Mouse (Mus musculus) stomach, embryonic 14.5 days (tissue): ENCODE results near the gene Armt1. TPM values are rescaled to one million over a fixed set of nuclear protein-coding genes. Genes with fewer than 3 reads are reported as not detected.

Experiments
- ATAC-seq: fragments of 200-750 bp; cut with Nextera tagmentation; 2 replicates; pipeline ENCODE4 v1.8.0; 2017; ENCODE audit warnings: low read depth, moderate TSS enrichment; ENCODE audit not compliant: insufficient number of reproducible peaks, insufficient read depth, low FRiP score
- H3K27ac ChIP-seq: fragments of 300-500 bp; sonication (generic); 2 replicates; pipeline ENCODE4 v1.5.1; 2014; ENCODE audit warnings: mild to moderate bottlenecking, low read length, moderate library complexity, mixed read lengths
- H3K27me3 ChIP-seq: fragments of 300-500 bp; sonication (generic); 2 replicates; pipeline ENCODE4 v1.6.1; 2014; ENCODE audit warnings: low read length, control low read depth, mixed read lengths; ENCODE audit not compliant: control insufficient read depth, insufficient read depth
- H3K36me3 ChIP-seq: fragments of 300-500 bp; sonication (generic); 2 replicates; pipeline ENCODE4 v1.6.1; 2014; ENCODE audit warnings: mild to moderate bottlenecking, control low read depth, low read length, moderate library complexity, mixed read lengths; ENCODE audit not compliant: control insufficient read depth, insufficient read depth
- H3K4me1 ChIP-seq: fragments of 300-500 bp; sonication (generic); 2 replicates; pipeline ENCODE4 v1.6.1; 2014; ENCODE audit warnings: low read length, control low read depth, mixed read lengths; ENCODE audit not compliant: control insufficient read depth, insufficient read depth
- H3K4me2 ChIP-seq: fragments of 300-500 bp; sonication (generic); replicated peaks from 2 replicates; pipeline ENCODE4 v1.6.1; 2014; ENCODE audit warnings: low read depth, low read length, control low read depth
- H3K4me3 ChIP-seq: fragments of 300-500 bp; sonication (generic); 2 replicates; pipeline ENCODE4 v1.5.1; 2014; ENCODE audit warnings: low read depth, low read length, control low read depth
- H3K9ac ChIP-seq: fragments of 300-500 bp; sonication (generic); replicated peaks from 2 replicates; pipeline ENCODE4 v1.6.1; 2014; ENCODE audit warnings: low read depth, mild to moderate bottlenecking, control low read depth, low read length, moderate library complexity, mixed read lengths
- H3K9me3 ChIP-seq: fragments of 300-500 bp; sonication (generic); 2 replicates; pipeline ENCODE4 v1.6.1; 2016; ENCODE audit warnings: low read depth, low read length, control low read depth; ENCODE audit not compliant: control insufficient read depth
- WGBS: fragments of 180-500 bp; shearing (Covaris S2); extraction: QIAGEN DNeasy Blood & Tissue Kit; methylation state at CpG from one replicate; pipeline ENCODE4 v1.1.7; 2014; 5-methylcytosine and 5-hydroxymethylcytosine counted together
- polyA plus RNA-seq: library from polyadenylated mRNA; unstranded; fragments of >200 nt; fragmentation: Nextera tagmentation; extraction: Ambion mirVana; gene quantifications from 2 replicates; pipeline ENCODE4 v1.2.1, GENCODE M21; 2014

Gene Armt1
- polyA plus RNA-seq: 16.6 and 18.5 TPM in 2 replicates

DNA sequence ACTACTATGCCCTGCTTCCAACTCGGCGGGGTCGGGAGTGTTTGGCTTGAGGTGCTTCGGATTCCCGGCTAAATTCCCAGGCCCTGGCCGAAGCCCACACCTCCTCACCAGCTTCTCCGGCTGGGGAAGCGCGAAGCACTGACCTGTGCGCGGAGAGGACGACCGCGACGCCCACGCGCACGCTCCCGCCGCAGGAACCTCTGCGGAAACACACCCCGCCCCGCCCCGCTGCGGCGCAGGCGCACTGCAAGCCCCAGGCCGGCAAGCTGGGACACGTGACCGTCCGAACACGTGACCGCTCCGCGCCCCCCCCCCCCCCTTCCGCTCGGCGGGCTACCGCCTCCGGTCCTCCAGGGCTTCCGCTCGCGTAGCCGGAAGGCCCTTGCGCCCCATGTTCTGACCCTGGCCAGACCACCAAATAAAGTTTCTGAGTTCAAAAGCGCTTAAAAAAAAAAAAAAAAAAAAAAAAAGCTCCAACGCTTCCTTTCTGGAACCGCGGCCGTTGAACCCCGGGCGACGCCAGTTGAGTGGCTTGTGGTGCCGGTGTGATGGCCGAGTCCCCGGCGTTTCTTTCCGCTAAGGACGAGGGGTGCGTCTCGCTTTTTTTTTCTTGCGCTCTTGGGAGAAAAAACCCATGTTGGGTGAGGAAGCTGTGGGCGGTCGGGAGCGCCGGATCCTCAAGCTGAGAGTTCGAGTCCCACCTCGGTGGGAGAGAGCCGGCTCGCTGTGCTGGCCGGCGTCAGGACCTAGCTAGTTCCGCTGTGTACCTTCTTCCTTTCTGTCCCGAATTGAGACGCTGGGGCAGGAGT lies at the start of gene Armt1, which contains the start of gene Rmnd1:
Armt1 (plus strand) TSS at position 345 of the 809 bp plus-strand sequence.
Rmnd1 (minus strand) TSS at position 266 of the 809 bp plus-strand sequence.
- no peaks in the 10 kb centered on the region for H3K9me3 ChIP-seq
- no peaks in the 10 kb centered on the region; the same call in none of the 2 replicates for H3K36me3 ChIP-seq
- peak within 1 kb of the TSS; percentile 87 for H3K27ac ChIP-seq
- H3K4me2 ChIP-seq: peak within 1 kb of the TSS; percentile 59
- peak; percentile 95 for ATAC-seq
- no peaks in the 10 kb centered on the region for H3K27me3 ChIP-seq
- H3K4me3 ChIP-seq: peak within 1 kb of the TSS; percentile 74
- peaks cover 12% of the 10 kb centered on the region for H3K4me1 ChIP-seq
- WGBS: under 1% methylated on average over 71 of the region's 75 CpGs
- peak within 1 kb of the TSS; percentile 63 for H3K9ac ChIP-seq

- Histone ChIP-seq H3K27ac (no peak overlapping the region), H3K9me3 (no peaks in the 10 kb centered on the region), H3K4me1 (peaks cover 6% of the 10 kb centered on the region), H3K4me2 (no peak overlapping the region), H3K27me3 (no peaks in the 10 kb centered on the region), H3K9ac (no peak overlapping the region), H3K36me3 (no peaks in the 10 kb centered on the region), H3K4me3 (no peak overlapping the region)
- ATAC-seq: no peak
- 94% methylated on average over 7 of the region's 7 CpGs for WGBS
These were observed 48.0 kb upstream of the Armt1 start for GRCm38 (mm10) chr10:4384244-4384643.

DNA sequence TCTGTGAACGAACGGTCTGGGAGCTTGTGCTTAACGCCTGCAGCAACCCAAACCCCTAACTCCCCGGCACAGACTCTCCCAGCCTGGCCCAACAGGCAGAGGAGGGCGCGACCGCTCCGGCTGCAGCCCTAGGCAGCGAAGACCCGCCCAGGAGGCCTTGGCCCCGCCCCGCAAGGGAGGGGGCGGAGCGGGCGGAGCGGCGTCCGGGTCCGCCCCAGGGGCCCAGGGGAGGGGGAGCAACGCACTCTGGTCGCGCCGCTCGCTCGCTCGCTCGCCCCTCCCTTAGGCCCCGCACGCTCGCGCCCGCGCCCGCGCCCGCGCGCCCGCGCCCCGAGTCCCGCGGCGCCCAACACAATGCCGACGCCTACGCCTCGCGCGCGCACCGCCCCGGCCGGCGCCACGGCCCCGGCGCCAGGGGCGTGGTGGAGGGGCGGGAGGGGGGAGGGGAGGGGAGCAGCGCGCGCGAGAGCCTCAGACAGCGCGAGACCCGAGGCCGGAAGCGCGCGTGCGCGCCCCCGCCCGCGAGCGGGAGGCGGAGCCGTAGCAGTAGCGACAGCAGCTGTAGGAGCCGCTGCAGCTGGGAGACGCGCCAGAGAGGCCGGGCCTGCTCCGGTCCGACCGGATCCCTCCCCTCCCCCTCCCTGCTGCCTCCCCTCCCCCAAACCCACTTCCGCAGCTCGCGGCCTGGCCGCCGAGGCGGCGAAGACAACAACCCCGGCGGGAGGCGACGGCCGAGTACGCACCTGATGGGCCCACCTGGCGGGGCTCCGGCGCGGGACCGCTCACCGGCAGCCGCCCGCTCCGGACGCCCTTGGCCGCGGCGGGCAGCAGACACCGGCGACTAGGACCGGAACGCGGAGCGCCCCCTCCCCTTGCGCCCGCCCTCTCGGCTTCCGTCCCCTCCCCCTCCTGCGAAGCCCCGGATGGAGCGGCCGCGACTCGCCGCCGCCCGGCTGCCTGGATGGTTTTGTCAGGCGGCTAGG lies 45.4 kb upstream of the Armt1 start:
- Histone ChIP-seq H3K27ac (peak overlapping the region; percentile 99), H3K9me3 (no peaks in the 10 kb centered on the region), H3K9ac (peak overlapping the region; percentile 98), H3K27me3 (no peaks in the 10 kb centered on the region), H3K4me2 (peak overlapping the region; percentile 81), H3K36me3 (no peaks in the 10 kb centered on the region), H3K4me1 (peaks cover 26% of the 10 kb centered on the region), H3K4me3 (peak overlapping the region; percentile 95)
- WGBS: under 1% methylated on average over 70 of the region's 133 CpGs
- peak; percentile 91 for ATAC-seq

DNA sequence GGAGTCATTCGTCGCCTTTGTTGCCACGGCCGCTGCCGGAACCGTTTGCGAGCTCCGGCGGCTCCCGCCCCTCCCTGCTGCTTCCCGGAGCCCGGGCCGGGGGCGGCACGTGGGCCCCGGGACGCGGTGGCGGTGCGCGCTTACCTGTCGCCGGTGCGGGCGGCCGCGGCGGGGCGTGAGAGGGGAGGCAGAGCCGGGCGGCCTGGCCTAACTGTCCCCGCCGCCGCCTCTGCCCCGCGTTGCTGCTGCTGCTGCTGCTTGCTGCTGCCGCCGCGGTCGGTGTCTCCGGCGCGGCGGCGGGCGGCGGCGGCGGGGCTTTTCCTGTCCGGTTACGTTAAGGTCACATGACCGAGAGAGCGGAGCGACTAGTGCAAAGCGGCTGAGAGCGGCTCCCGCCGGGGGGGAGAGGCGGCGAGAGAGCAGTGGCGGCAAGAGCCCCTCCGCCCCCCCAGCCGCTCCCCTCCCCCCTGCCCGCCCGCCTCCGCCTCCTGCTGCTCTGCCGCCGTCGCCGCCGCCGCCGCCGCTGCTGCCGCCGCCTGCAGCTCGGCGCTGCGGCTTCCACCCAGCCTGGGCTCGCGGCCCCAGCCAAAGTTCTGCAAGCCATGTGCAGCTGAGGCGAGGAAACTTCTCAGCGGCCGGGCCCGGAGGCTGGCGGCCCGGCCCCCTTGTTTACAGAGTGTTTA lies 44.4 kb upstream of the Armt1 start, which contains the start of gene Zbtb2:
Zbtb2 (minus strand) TSS at position 408 of the 683 bp plus-strand sequence.
- H3K4me1 ChIP-seq: peaks cover 26% of the 10 kb centered on the region
- no peaks in the 10 kb centered on the region for H3K9me3 ChIP-seq
- 1% methylated on average over 54 of the region's 87 CpGs for WGBS
- ATAC-seq: no peak
- H3K4me3 ChIP-seq: peak within 1 kb of the TSS; percentile 95
- peak within 1 kb of the TSS; percentile 81 for H3K4me2 ChIP-seq
- H3K27me3 ChIP-seq: no peaks in the 10 kb centered on the region
- peak within 1 kb of the TSS; percentile 99 for H3K27ac ChIP-seq
- H3K9ac ChIP-seq: peak within 1 kb of the TSS; percentile 98
- no peaks in the 10 kb centered on the region for H3K36me3 ChIP-seq

- H3K4me3 ChIP-seq: peak overlapping the region; percentile 95
- peak overlapping the region; percentile 81 for H3K4me2 ChIP-seq
- peak overlapping the region; percentile 99 for H3K27ac ChIP-seq
- H3K27me3 ChIP-seq: no peaks in the 10 kb centered on the region
- H3K36me3 ChIP-seq: no peaks in the 10 kb centered on the region
- WGBS: under 1% methylated on average over 19 of the region's 19 CpGs
- ATAC-seq: no peak
- H3K9me3 ChIP-seq: no peaks in the 10 kb centered on the region
- peak overlapping the region; percentile 98 for H3K9ac ChIP-seq
- peaks cover 26% of the 10 kb centered on the region for H3K4me1 ChIP-seq
These were observed 43.9 kb upstream of the Armt1 start for GRCm38 (mm10) chr10:4388384-4388745.

DNA sequence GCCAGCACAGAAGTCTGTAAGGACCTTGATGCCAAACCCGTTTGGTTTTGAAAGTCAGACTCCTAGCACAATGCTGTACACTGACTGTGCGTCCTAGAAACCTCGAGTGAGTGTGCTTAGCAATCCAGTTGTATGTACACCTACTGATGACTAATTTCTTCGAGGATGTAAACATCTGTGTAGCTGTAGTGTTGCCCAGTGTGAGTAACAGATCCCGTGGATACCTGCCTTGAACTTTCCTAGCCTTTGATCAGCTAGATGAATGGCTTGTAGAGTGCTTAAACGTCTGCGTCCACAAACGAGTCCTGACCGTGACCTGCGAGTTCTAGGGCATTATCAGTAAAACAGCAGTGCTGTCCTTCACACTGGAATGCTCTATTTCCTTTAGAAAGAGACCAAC lies 43.2 kb upstream of the Armt1 start:
- Histone ChIP-seq H3K36me3 (no peaks in the 10 kb centered on the region), H3K27ac (no peak overlapping the region), H3K4me2 (peak overlapping the region; percentile 81), H3K27me3 (no peaks in the 10 kb centered on the region), H3K9me3 (no peaks in the 10 kb centered on the region), H3K4me1 (peaks cover 26% of the 10 kb centered on the region), H3K4me3 (peak overlapping the region; percentile 95), H3K9ac (peak overlapping the region; percentile 98)
- 9% methylated on average over 10 of the region's 10 CpGs for WGBS
- ATAC-seq: no peak

DNA sequence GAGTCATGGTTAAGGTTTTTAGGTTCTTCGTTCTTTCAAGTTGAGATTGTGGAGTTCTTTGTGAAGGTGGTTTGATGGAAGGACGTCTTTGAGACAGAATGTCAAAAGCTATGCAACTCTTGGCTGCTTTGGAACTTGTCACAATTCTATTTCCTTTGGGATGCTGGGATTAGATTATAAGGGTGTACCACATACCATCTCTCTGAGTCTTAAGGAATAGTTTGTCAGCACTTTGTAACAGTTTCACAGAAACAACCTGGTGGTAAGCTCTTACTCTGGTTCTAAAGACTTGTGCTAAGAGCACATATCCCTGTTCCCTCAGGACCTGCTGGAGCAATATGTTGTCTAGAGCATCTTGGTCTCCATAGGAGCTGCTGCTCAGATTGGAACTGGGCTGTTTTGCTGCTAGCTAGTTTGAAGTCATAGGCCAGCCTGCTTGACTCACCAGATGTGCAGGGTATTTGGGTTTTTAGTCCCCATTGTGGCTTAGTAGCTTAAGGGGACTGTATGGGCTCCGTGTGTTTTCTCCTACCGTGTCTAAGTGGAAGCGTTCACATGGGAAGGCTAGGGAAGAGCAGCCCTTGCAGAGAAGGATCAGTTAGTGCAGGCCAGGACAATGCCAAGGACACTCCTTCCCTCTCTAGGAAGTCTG lies 42.7 kb upstream of the Armt1 start:
- Histone ChIP-seq H3K27me3 (no peaks in the 10 kb centered on the region), H3K9me3 (no peaks in the 10 kb centered on the region), H3K4me3 (peak overlapping the region; percentile 95), H3K27ac (no peak overlapping the region), H3K4me1 (peaks cover 26% of the 10 kb centered on the region), H3K36me3 (no peaks in the 10 kb centered on the region; the same call in 1 of the 2 replicates), H3K4me2 (peak overlapping the region; percentile 81), H3K9ac (0 out of 2 replicates have a peak overlapping the region, but pooled peaks have one; percentile 98)
- ATAC-seq: no peak
- WGBS: 45% methylated on average over 5 of the region's 5 CpGs
